Mouse (Mus musculus): Measurements from ENCODE around the gene Map4k3. TPM values are rescaled to one million over a fixed set of nuclear protein-coding genes. Genes with fewer than 3 reads are reported as not detected.
"Not testable (repeated sequence)": the region's sequence is repeated elsewhere in the genome, so short reads cannot be mapped to it uniquely, and the experiment has no call there.

Map4k3 gene
- polyA plus RNA-seq, 1 experiment from 2014 or later, result 15.2 TPM

GRCm38 (mm10) chr17:80761191-80761590 is 32.9 kb upstream of the Map4k3 start:
- H3K4me3 ChIP-seq (ENCODE audit: low read length); H3K4me2 ChIP-seq (ENCODE audit: low read depth, low read length); H3K4me1 ChIP-seq (ENCODE audit: control insufficient read depth, insufficient read depth, low read length); H3K9me3 ChIP-seq (ENCODE audit: control insufficient read depth, low read length); ATAC-seq; H3K27me3 ChIP-seq (replicated peaks; ENCODE audit: control insufficient read depth, insufficient read depth, low read length); H3K9ac ChIP-seq (ENCODE audit: low read depth, low read length); H3K27ac ChIP-seq (ENCODE audit: low read length); H3K36me3 ChIP-seq (ENCODE audit: control insufficient read depth, insufficient read depth, low read length): not testable (repeated sequence)
- 86% methylated on average over 8 of the region's 8 CpGs for WGBS

- Histone ChIP-seq H3K9me3 (ENCODE audit: control insufficient read depth, low read length) (no peaks in the 10 kb centered on the region), H3K9ac (ENCODE audit: low read depth, low read length) (no peak overlapping the region), H3K27ac (ENCODE audit: low read length) (no peak overlapping the region), H3K27me3 (replicated peaks; ENCODE audit: control insufficient read depth, insufficient read depth, low read length) (no peaks in the 10 kb centered on the region), H3K4me2 (ENCODE audit: low read depth, low read length) (no peak overlapping the region), H3K4me1 (ENCODE audit: control insufficient read depth, insufficient read depth, low read length) (peaks cover 5% of the 10 kb centered on the region; the same call in 1 of the 2 replicates), H3K36me3 (ENCODE audit: control insufficient read depth, insufficient read depth, low read length) (no peaks in the 10 kb centered on the region), H3K4me3 (ENCODE audit: low read length) (no peak overlapping the region)
- no peak for ATAC-seq
- WGBS, result 88% methylated on average over 16 of the region's 16 CpGs
Measured at GRCm38 (mm10) chr17:80760344-80761145, 32.3 kb upstream of the Map4k3 start.

- no peak for ATAC-seq
- no peaks in the 10 kb centered on the region for H3K36me3 ChIP-seq (ENCODE audit: control insufficient read depth, insufficient read depth, low read length)
- H3K4me2 ChIP-seq (ENCODE audit: low read depth, low read length), result no peak overlapping the region
- no peak overlapping the region; the same call in 1 of the 2 replicates for H3K27ac ChIP-seq (ENCODE audit: low read length)
- no peaks in the 10 kb centered on the region for H3K9me3 ChIP-seq (ENCODE audit: control insufficient read depth, low read length)
- no peak overlapping the region for H3K4me3 ChIP-seq (ENCODE audit: low read length)
- H3K4me1 ChIP-seq (ENCODE audit: control insufficient read depth, insufficient read depth, low read length), result peaks cover 9% of the 10 kb centered on the region; the same call in 1 of the 2 replicates
- H3K9ac ChIP-seq (ENCODE audit: low read depth, low read length), result no peak overlapping the region
- H3K27me3 ChIP-seq (replicated peaks; ENCODE audit: control insufficient read depth, insufficient read depth, low read length), result no peaks in the 10 kb centered on the region
- WGBS, result 72% methylated on average over 5 of the region's 5 CpGs
Measured at GRCm38 (mm10) chr17:80756043-80756442, 27.8 kb upstream of the Map4k3 start.

GRCm38 (mm10) chr17:80755076-80755871 is 27.0 kb upstream of the Map4k3 start:
- Histone ChIP-seq H3K9ac (ENCODE audit: low read depth, low read length) (no peak overlapping the region), H3K4me1 (ENCODE audit: control insufficient read depth, insufficient read depth, low read length) (peaks cover 9% of the 10 kb centered on the region; the same call in 1 of the 2 replicates), H3K4me3 (ENCODE audit: low read length) (no peak overlapping the region), H3K27me3 (replicated peaks; ENCODE audit: control insufficient read depth, insufficient read depth, low read length) (no peaks in the 10 kb centered on the region), H3K4me2 (ENCODE audit: low read depth, low read length) (no peak overlapping the region), H3K9me3 (ENCODE audit: control insufficient read depth, low read length) (no peaks in the 10 kb centered on the region), H3K36me3 (ENCODE audit: control insufficient read depth, insufficient read depth, low read length) (no peaks in the 10 kb centered on the region), H3K27ac (ENCODE audit: low read length) (peak overlapping the region; percentile 18)
- ATAC-seq, result no peak
- WGBS, result 48% methylated on average over 9 of the region's 9 CpGs

- Histone ChIP-seq H3K27me3 (replicated peaks; ENCODE audit: control insufficient read depth, insufficient read depth, low read length) (no peaks in the 10 kb centered on the region), H3K36me3 (ENCODE audit: control insufficient read depth, insufficient read depth, low read length) (no peaks in the 10 kb centered on the region), H3K9ac (ENCODE audit: low read depth, low read length) (no peak overlapping the region), H3K4me1 (ENCODE audit: control insufficient read depth, insufficient read depth, low read length) (peaks cover 9% of the 10 kb centered on the region; the same call in 1 of the 2 replicates), H3K9me3 (ENCODE audit: control insufficient read depth, low read length) (no peaks in the 10 kb centered on the region), H3K4me3 (ENCODE audit: low read length) (no peak overlapping the region), H3K27ac (ENCODE audit: low read length) (peak overlapping the region; percentile 18; the same call in 1 of the 2 replicates), H3K4me2 (ENCODE audit: low read depth, low read length) (no peak overlapping the region)
- peak; percentile 45; the same call in 1 of the 2 replicates for ATAC-seq
- 38% methylated on average over 8 of the region's 8 CpGs for WGBS
Measured at GRCm38 (mm10) chr17:80754589-80754988, 26.3 kb upstream of the Map4k3 start.

- Histone ChIP-seq H3K4me2 (ENCODE audit: low read depth, low read length) (no peak overlapping the region), H3K36me3 (ENCODE audit: control insufficient read depth, insufficient read depth, low read length) (no peaks in the 10 kb centered on the region), H3K27ac (ENCODE audit: low read length) (no peak overlapping the region), H3K9me3 (ENCODE audit: control insufficient read depth, low read length) (no peaks in the 10 kb centered on the region), H3K4me1 (ENCODE audit: control insufficient read depth, insufficient read depth, low read length) (peaks cover 9% of the 10 kb centered on the region; the same call in 1 of the 2 replicates), H3K4me3 (ENCODE audit: low read length) (no peak overlapping the region), H3K27me3 (replicated peaks; ENCODE audit: control insufficient read depth, insufficient read depth, low read length) (no peaks in the 10 kb centered on the region), H3K9ac (ENCODE audit: low read depth, low read length) (no peak overlapping the region)
- WGBS, result 35% methylated on average over 1 of the region's 1 CpGs
- ATAC-seq, result 0 out of 2 replicates have a peak, but pooled peaks have one; percentile 26
Measured at GRCm38 (mm10) chr17:80752466-80752865, 24.2 kb upstream of the Map4k3 start.

- Histone ChIP-seq H3K36me3 (ENCODE audit: control insufficient read depth, insufficient read depth, low read length) (no peaks in the 10 kb centered on the region), H3K4me3 (ENCODE audit: low read length) (no peak overlapping the region), H3K27ac (ENCODE audit: low read length) (no peak overlapping the region), H3K27me3 (replicated peaks; ENCODE audit: control insufficient read depth, insufficient read depth, low read length) (no peaks in the 10 kb centered on the region), H3K4me1 (ENCODE audit: control insufficient read depth, insufficient read depth, low read length) (peaks cover 3% of the 10 kb centered on the region; the same call in 1 of the 2 replicates), H3K9me3 (ENCODE audit: control insufficient read depth, low read length) (no peaks in the 10 kb centered on the region), H3K4me2 (ENCODE audit: low read depth, low read length) (no peak overlapping the region), H3K9ac (ENCODE audit: low read depth, low read length) (no peak overlapping the region)
- no peak for ATAC-seq
- WGBS, result 82% methylated on average over 5 of the region's 5 CpGs
Measured at GRCm38 (mm10) chr17:80739421-80739820, 11.1 kb upstream of the Map4k3 start.

GRCm38 (mm10) chr17:80734700-80735099 is 6.4 kb upstream of the Map4k3 start:
- WGBS, result 77% methylated on average over 6 of the region's 6 CpGs
- Histone ChIP-seq H3K27me3 (replicated peaks; ENCODE audit: control insufficient read depth, insufficient read depth, low read length) (no peaks in the 10 kb centered on the region), H3K27ac (ENCODE audit: low read length) (no peak overlapping the region), H3K9ac (ENCODE audit: low read depth, low read length) (no peak overlapping the region), H3K36me3 (ENCODE audit: control insufficient read depth, insufficient read depth, low read length) (no peaks in the 10 kb centered on the region), H3K4me3 (ENCODE audit: low read length) (no peak overlapping the region), H3K9me3 (ENCODE audit: control insufficient read depth, low read length) (no peaks in the 10 kb centered on the region), H3K4me1 (ENCODE audit: control insufficient read depth, insufficient read depth, low read length) (no peaks in the 10 kb centered on the region), H3K4me2 (ENCODE audit: low read depth, low read length) (no peak overlapping the region)
- no peak for ATAC-seq

- Histone ChIP-seq H3K4me3 (ENCODE audit: low read length) (no peak overlapping the region), H3K9me3 (ENCODE audit: control insufficient read depth, low read length) (no peaks in the 10 kb centered on the region), H3K27me3 (replicated peaks; ENCODE audit: control insufficient read depth, insufficient read depth, low read length) (no peaks in the 10 kb centered on the region), H3K9ac (ENCODE audit: low read depth, low read length) (no peak overlapping the region), H3K27ac (ENCODE audit: low read length) (no peak overlapping the region), H3K36me3 (ENCODE audit: control insufficient read depth, insufficient read depth, low read length) (no peaks in the 10 kb centered on the region), H3K4me1 (ENCODE audit: control insufficient read depth, insufficient read depth, low read length) (no peaks in the 10 kb centered on the region), H3K4me2 (ENCODE audit: low read depth, low read length) (no peak overlapping the region)
- 82% methylated on average over 12 of the region's 12 CpGs for WGBS
- no peak for ATAC-seq
Measured at GRCm38 (mm10) chr17:80733121-80733800, 5.0 kb upstream of the Map4k3 start.

Data from intestine, embryonic 16.5 days (tissue).